7 mouse cellular contexts compared by ENCODE assay signal in genomic region chr13:44819400-44819799, GRCm38 (mm10).
A peak's percentile ranks its signal among the peaks of the same experiment; 100 is the strongest.
DNase-seq lines count a peak whose midpoint lies in the region; ATAC-seq lines count a peak whose summit lies in the region.

No protein-coding gene starts in this region.

- 17% methylated on average over 4 of the region's 4 CpGs for WGBS in midbrain, embryonic 11.5 days
- 7% methylated on average over 4 of the region's 4 CpGs for WGBS in midbrain, embryonic 15.5 days
- WGBS in neural tube, embryonic 15.5 days: 19% methylated on average over 4 of the region's 4 CpGs

- H3K9ac ChIP-seq in midbrain, embryonic 11.5 days (ENCODE audit: low read length): no peak overlapping the region
- no peak overlapping the region for H3K9ac ChIP-seq in midbrain, embryonic 15.5 days
- H3K9ac ChIP-seq in neural tube, embryonic 15.5 days (replicated peaks): no peak overlapping the region

- no peak overlapping the region for H3K4me2 ChIP-seq in midbrain, embryonic 11.5 days
- H3K4me2 ChIP-seq in midbrain, embryonic 15.5 days: no peak overlapping the region
- H3K4me2 ChIP-seq in neural tube, embryonic 15.5 days: no peak overlapping the region

- peak; percentile 89 for DNase-seq in midbrain, embryonic 11.5 days (ENCODE audit: low spot score, missing footprints)
- peak; percentile 64 for DNase-seq in adrenal gland, postnatal 14 days
- DNase-seq in gastrocnemius, postnatal 25 days: peak; percentile 35
- DNase-seq in kidney, postnatal 10 days: peak; percentile 69
- peak; percentile 72 for DNase-seq in retina, postnatal 1 day

- H3K4me1 ChIP-seq in midbrain, embryonic 11.5 days (ENCODE audit: control insufficient read depth, insufficient read depth, low read length): peaks cover 19% of the 10 kb centered on the region
- H3K4me1 ChIP-seq in midbrain, embryonic 15.5 days: peaks cover 30% of the 10 kb centered on the region
- H3K4me1 ChIP-seq in neural tube, embryonic 15.5 days: peaks cover 9% of the 10 kb centered on the region; the same call in 1 of the 2 replicates

- ATAC-seq in midbrain, embryonic 11.5 days (ENCODE audit: low FRiP score): no peak
- no peak; the same call in 1 of the 2 replicates for ATAC-seq in midbrain, embryonic 15.5 days (replicated peaks)
- no peak for ATAC-seq in neural tube, embryonic 15.5 days (ENCODE audit: low FRiP score)

- no peak overlapping the region for H3K27ac ChIP-seq in midbrain, embryonic 11.5 days (ENCODE audit: low read depth, low read length)
- H3K27ac ChIP-seq in midbrain, embryonic 15.5 days: no peak overlapping the region
- no peak overlapping the region for H3K27ac ChIP-seq in neural tube, embryonic 15.5 days (replicated peaks)

- no peaks in the 10 kb centered on the region for H3K27me3 ChIP-seq in midbrain, embryonic 11.5 days (ENCODE audit: control insufficient read depth, insufficient read depth, low read length)
- no peaks in the 10 kb centered on the region for H3K27me3 ChIP-seq in midbrain, embryonic 15.5 days (replicated peaks)
- no peaks in the 10 kb centered on the region for H3K27me3 ChIP-seq in neural tube, embryonic 15.5 days (replicated peaks)

- H3K4me3 ChIP-seq in midbrain, embryonic 11.5 days (ENCODE audit: low read depth, low read length): no peak overlapping the region
- no peak overlapping the region for H3K4me3 ChIP-seq in midbrain, embryonic 15.5 days
- no peak overlapping the region for H3K4me3 ChIP-seq in neural tube, embryonic 15.5 days (replicated peaks)

- H3K9me3 ChIP-seq in midbrain, embryonic 11.5 days (ENCODE audit: control insufficient read depth, low read length): no peaks in the 10 kb centered on the region
- H3K9me3 ChIP-seq in midbrain, embryonic 15.5 days: no peaks in the 10 kb centered on the region
- H3K9me3 ChIP-seq in neural tube, embryonic 15.5 days (replicated peaks): no peaks in the 10 kb centered on the region

- no peaks in the 10 kb centered on the region for H3K36me3 ChIP-seq in midbrain, embryonic 11.5 days (ENCODE audit: control insufficient read depth, insufficient read depth, low read length)
- H3K36me3 ChIP-seq in midbrain, embryonic 15.5 days (replicated peaks): no peaks in the 10 kb centered on the region
- no peaks in the 10 kb centered on the region for H3K36me3 ChIP-seq in neural tube, embryonic 15.5 days

Comparison
In these comparisons a context has a peak if more than half of its experiments do, and no peak if none do; other contexts are left out.
1. DNase-seq: peak in every context shown above with its lines; median percentile 89 in midbrain, embryonic 11.5 days; 72 in retina, postnatal 1 day; 69 in kidney, postnatal 10 days; 64 in adrenal gland, postnatal 14 days; 35 in gastrocnemius, postnatal 25 days.